Mouse (Mus musculus) hindbrain, embryonic 10.5 days (tissue): ENCODE results near the gene Ccdc57. TPM values are rescaled to one million over a fixed set of nuclear protein-coding genes. Genes with fewer than 3 reads are reported as not detected.
A peak's percentile ranks its signal among the peaks of the same experiment; 100 is the strongest.
"Not testable (repeated sequence)": the region's sequence is repeated elsewhere in the genome, so short reads cannot be mapped to it uniquely, and the experiment has no call there.

Source experiments
- DNase-seq: peaks from one replicate; pipeline ENCODE4 v3.0.0-alpha.2; 2017; ENCODE audit warnings: low spot score
- H3K27ac ChIP-seq: fragments of 300-500 bp; sonication (generic); 2 replicates; pipeline ENCODE4 v1.5.1; 2016; ENCODE audit warnings: mild to moderate bottlenecking, moderate library complexity
- H3K27me3 ChIP-seq: fragments of 300-500 bp; sonication (generic); 2 replicates; pipeline ENCODE4 v1.6.1; 2016; ENCODE audit warnings: mild to moderate bottlenecking; ENCODE audit not compliant: poor library complexity, insufficient read depth, severe bottlenecking
- H3K36me3 ChIP-seq: fragments of 300-500 bp; sonication (generic); 2 replicates; pipeline ENCODE4 v1.6.1; 2016; ENCODE audit warnings: mild to moderate bottlenecking, moderate library complexity
- H3K4me1 ChIP-seq: fragments of 300-500 bp; sonication (generic); replicated peaks from 2 replicates; pipeline ENCODE4 v1.6.1; 2016; ENCODE audit warnings: mild to moderate bottlenecking
- H3K4me3 ChIP-seq: fragments of 300-500 bp; sonication (generic); 2 replicates; pipeline ENCODE4 v1.5.1; 2016; ENCODE audit warnings: mild to moderate bottlenecking, moderate library complexity
- H3K9me3 ChIP-seq: fragments of 300-500 bp; sonication (generic); 2 replicates; pipeline ENCODE4 v1.6.1; 2016; ENCODE audit warnings: mild to moderate bottlenecking, moderate library complexity
- WGBS: fragments of 180-500 bp; shearing (Covaris S2); methylation state at CpG from one replicate; pipeline ENCODE4 v1.1.7; 2016; 5-methylcytosine and 5-hydroxymethylcytosine counted together
- polyA plus RNA-seq: library from polyadenylated mRNA; unstranded; fragments of >200 nt; fragmentation: Nextera tagmentation; extraction: Ambion mirVana; gene quantifications from 2 replicates; pipeline ENCODE4 v1.2.1, GENCODE M21; 2016

Ccdc57 gene
- polyA plus RNA-seq, 1 experiment from 2014 or later: 6.4 TPM

DNA sequence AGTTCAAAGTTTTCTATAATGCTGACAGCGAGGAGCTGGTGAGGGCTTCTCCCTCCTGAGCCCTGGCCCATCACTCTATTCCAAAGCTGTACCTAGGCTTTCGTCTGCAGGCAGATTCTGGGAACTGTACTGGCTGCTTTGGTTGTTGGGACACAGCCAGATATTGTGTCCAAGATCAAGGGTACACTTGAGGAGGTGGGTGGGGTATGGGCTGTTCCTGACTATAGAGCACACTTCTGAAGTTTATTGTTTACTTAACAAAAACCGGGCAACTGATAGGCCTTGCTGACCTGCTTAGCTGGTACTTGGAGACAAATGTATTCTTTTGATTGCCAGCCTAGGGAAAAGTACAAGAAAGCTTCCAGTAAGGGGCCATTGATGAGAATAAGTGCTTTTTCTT is 43.5 kb downstream of the Ccdc57 start:
- Histone ChIP-seq H3K4me1 (peaks cover 4% of the 10 kb centered on the region; the same call in 1 of the 2 replicates), H3K36me3 (peaks cover 82% of the 10 kb centered on the region), H3K4me3 (no peak overlapping the region), H3K27ac (no peak overlapping the region), H3K9me3 (peaks cover 11% of the 10 kb centered on the region), H3K27me3 (no peaks in the 10 kb centered on the region)
- DNase-seq: no peak
- 91% methylated on average over 3 of the region's 3 CpGs for WGBS

DNA sequence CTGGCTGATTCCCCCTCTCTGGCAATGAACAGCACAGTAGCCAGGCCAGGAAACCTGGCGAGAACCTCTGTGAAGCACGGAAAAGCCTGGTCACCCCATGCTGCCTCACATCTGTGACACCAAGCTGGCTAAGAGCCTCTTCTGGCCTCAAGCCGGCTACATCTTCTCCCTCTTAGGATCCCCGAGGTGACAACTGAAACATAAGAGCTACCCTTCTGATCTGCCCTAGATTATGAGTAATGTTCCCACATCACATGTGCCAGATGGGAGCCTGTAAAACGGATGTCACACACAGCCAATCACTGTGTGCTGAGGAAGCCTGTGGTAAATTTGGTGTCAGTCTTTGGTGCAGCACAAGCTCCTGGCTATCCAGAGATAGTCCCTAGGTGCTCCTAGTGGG is 44.0 kb downstream of the Ccdc57 start:
- DNase-seq: no peak
- no peak overlapping the region for H3K4me3 ChIP-seq
- 86% methylated on average over 5 of the region's 5 CpGs for WGBS
- H3K9me3 ChIP-seq: peaks cover 11% of the 10 kb centered on the region
- H3K27me3 ChIP-seq: no peaks in the 10 kb centered on the region
- peaks cover 82% of the 10 kb centered on the region for H3K36me3 ChIP-seq
- H3K27ac ChIP-seq: no peak overlapping the region
- H3K4me1 ChIP-seq: peaks cover 4% of the 10 kb centered on the region; the same call in 1 of the 2 replicates

DNA sequence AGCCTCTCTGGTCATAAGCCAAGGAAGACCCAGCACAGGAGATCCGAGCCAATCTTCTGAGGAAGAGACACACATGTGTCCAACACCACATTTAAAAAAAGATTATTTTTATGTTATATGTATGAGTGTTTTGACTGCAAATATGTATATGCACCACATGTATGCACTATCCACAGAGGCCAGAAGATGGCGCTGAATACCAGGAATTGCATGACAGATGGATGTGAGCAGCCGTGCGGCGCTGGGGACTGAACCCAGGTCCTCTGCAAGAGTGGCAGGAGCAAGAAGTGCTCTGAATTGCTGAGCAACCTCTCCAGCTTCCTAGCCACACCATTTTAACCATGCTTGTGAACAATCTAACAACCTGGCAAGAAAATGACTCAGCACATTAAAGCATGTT is 45.2 kb downstream of the Ccdc57 start:
- no peak for DNase-seq
- WGBS: 88% methylated on average over 5 of the region's 5 CpGs
- peaks cover 79% of the 10 kb centered on the region for H3K36me3 ChIP-seq

DNA sequence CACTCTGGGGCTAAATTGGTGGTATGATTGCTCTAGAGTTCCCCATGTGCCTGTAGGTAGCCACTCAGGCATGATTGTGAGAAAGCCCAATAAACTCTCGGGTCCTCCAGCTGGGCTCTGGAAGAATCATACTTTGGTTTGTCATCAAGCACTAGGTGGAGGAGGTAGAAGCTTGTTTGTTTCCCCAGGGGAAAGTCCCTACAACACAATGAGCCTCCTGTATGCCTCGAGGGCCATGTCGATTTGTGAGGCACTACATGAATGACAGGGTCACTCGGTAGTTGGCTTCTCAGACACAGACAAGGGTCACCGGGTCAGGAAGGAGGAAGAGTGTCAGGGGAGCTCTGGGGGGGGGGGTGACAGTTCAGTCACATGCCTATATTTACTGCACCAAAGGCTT is 46.2 kb downstream of the Ccdc57 start:
- Histone ChIP-seq H3K4me1 (peaks cover 4% of the 10 kb centered on the region; the same call in 1 of the 2 replicates), H3K9me3 (peaks cover 11% of the 10 kb centered on the region), H3K27me3 (no peaks in the 10 kb centered on the region), H3K36me3 (peaks cover 74% of the 10 kb centered on the region), H3K4me3 (no peak overlapping the region), H3K27ac (no peak overlapping the region)
- 44% methylated on average over 5 of the region's 5 CpGs for WGBS
- DNase-seq: peak; percentile 14

More for the DNA sequence above, 45.2 kb downstream of the Ccdc57 start:
- Histone ChIP-seq H3K4me3 (no peak overlapping the region), H3K27ac (no peak overlapping the region), H3K4me1 (peaks cover 4% of the 10 kb centered on the region; the same call in 1 of the 2 replicates), H3K9me3 (peaks cover 11% of the 10 kb centered on the region), H3K27me3 (no peaks in the 10 kb centered on the region)

DNA sequence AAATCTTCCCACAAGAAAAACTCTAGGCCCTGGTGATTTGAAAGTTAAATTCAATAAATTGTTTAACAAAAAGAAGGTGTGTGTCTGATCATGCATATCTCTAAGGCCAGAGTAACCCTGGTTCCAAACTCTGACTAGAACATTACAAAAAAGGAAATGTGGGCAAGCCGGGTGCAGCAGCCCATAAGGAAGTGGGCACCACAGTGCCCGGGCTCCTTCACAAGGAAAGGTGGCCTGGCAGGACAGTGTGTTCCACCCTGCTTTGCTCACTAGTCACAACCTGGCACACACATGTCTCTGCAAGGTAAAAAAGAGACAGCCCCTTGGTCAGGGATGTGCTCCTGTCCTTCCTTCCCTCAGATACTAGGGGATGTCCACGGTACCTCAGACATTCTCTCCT is 49.1 kb downstream of the Ccdc57 start:
- H3K36me3 ChIP-seq: peaks cover 76% of the 10 kb centered on the region
- no peaks in the 10 kb centered on the region for H3K27me3 ChIP-seq
- DNase-seq: no peak
- 93% methylated on average over 3 of the region's 3 CpGs for WGBS
- H3K4me3 ChIP-seq: no peak overlapping the region
- H3K27ac ChIP-seq: no peak overlapping the region
- peaks cover 4% of the 10 kb centered on the region; the same call in 1 of the 2 replicates for H3K4me1 ChIP-seq
- peaks cover 11% of the 10 kb centered on the region for H3K9me3 ChIP-seq

DNA sequence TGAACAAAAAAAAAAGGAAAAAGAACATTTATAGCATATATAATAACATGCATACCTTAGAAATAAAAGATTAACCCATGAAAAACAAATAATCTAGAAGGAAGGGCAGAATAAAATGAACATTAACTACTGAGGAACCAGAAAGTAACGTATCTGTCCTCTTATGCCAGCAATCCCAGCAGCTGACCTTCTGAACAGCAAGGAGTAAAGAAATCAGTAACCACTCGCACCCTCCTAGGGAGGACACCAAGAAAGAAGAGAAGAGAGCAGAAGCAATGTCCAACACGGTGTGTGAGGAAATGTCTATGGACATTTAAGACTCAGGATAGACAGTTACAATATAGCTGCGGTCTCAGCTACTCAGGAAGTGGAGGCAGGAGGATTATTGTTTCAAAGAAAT is 49.7 kb downstream of the Ccdc57 start:
- Histone ChIP-seq H3K36me3 (peaks cover 76% of the 10 kb centered on the region), H3K27ac (no peak overlapping the region), H3K9me3 (peaks cover 7% of the 10 kb centered on the region), H3K27me3 (no peaks in the 10 kb centered on the region), H3K4me1 (peaks cover 4% of the 10 kb centered on the region; the same call in 1 of the 2 replicates), H3K4me3 (no peak overlapping the region)
- WGBS: 94% methylated on average over 4 of the region's 4 CpGs
- no peak for DNase-seq

DNA sequence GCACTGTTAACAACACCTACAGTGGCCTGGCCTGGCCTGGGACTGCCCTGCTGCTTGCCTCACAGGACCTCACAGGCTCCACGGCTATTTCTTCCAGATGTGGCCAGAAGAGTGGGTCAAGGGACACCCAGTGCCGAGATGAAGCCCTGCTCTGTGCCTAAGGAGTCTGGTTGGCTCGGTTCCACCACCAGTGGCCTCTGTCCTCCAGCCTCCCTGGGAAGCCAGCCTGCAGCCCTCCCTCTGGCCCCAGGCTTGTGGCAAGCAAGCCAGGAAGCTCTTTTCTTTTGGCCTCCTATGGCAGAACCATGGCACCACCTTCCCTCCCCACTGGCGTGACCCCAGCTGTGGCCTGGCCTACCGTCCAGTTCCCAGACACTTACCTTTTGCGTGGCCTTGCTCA is 59.5 kb downstream of the Ccdc57 start:
- Histone ChIP-seq H3K9me3 (no peaks in the 10 kb centered on the region), H3K4me3 (no peak overlapping the region), H3K36me3 (peaks cover 31% of the 10 kb centered on the region), H3K27ac (no peak overlapping the region), H3K4me1 (no peaks in the 10 kb centered on the region), H3K27me3 (no peaks in the 10 kb centered on the region)
- peak; percentile 12 for DNase-seq
- WGBS: 74% methylated on average over 6 of the region's 6 CpGs

DNA sequence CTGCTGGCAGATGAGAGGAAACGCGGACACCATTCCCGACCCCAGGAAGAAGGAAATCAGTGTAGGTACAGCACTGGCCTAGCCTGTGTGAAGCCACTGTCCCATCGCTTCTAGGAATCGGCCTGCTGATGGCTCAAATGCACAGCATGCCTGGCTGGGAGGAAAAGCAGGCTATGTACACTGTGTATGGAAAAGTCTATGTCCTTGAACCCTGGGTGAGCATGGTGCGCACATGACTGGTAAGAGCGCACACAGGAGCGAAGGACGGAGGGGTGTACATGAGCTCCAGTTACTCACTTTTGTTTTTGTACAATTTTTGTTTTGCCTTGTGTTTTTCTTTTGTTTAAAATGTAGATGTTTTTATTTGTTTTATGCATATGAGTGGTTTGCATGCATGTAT is 61.2 kb downstream of the Ccdc57 start:
- Histone ChIP-seq H3K4me3 (no peak overlapping the region), H3K27ac (no peak overlapping the region), H3K4me1 (no peaks in the 10 kb centered on the region), H3K36me3 (peaks cover 23% of the 10 kb centered on the region), H3K27me3 (no peaks in the 10 kb centered on the region), H3K9me3 (no peaks in the 10 kb centered on the region)
- WGBS: 94% methylated on average over 9 of the region's 9 CpGs
- DNase-seq: no peak

DNA sequence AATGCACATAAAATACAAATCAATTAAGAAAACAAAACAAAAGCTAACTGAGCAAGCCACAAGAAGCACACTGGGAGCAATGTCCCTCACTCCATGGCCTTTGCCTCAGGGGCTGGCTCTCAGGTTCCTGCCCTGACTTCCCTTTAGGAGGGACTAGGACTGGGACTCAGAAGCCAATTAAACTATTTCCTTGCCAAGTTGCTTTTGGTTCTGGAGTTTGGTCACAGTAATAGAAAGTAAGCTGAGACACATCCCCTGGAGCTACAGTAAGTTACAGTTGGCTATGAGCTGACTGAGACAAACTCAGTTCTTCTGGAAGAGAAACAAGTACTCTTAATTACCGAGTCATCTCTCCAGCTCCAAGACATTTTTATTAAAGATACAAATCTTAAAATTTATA is 66.9 kb downstream of the Ccdc57 start:
- Histone ChIP-seq H3K27me3 (no peaks in the 10 kb centered on the region), H3K4me3 (no peak overlapping the region), H3K36me3 (peaks cover 40% of the 10 kb centered on the region), H3K9me3 (no peaks in the 10 kb centered on the region), H3K27ac (no peak overlapping the region), H3K4me1 (no peaks in the 10 kb centered on the region)
- 96% methylated on average over 1 of the region's 1 CpGs for WGBS
- DNase-seq: no peak

DNA sequence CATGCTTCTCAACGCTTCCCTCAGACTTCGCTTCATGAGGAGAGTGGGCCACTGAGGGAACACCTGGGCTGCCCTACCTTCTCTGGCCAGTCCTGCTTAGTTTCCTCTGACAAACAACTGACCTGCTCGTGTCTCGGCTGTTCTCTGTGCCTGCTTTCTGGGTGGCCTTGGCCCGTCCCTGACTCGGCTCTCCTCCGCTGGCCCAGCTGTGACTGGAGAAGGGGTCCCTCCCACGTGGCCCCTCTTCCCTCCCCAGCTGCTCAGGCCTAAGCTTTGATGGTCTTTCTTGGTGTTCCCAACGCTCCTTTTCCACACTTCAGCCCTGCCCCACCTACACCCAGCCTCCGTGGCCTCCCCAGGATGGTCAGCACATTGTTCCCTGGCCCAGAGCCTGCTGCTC is 69.9 kb downstream of the Ccdc57 start:
- Histone ChIP-seq H3K36me3 (peaks cover 69% of the 10 kb centered on the region), H3K4me3 (no peak overlapping the region), H3K4me1 (no peaks in the 10 kb centered on the region), H3K27me3 (no peaks in the 10 kb centered on the region), H3K9me3 (no peaks in the 10 kb centered on the region), H3K27ac (no peak overlapping the region)
- DNase-seq: no peak
- WGBS: 81% methylated on average over 10 of the region's 10 CpGs

DNA sequence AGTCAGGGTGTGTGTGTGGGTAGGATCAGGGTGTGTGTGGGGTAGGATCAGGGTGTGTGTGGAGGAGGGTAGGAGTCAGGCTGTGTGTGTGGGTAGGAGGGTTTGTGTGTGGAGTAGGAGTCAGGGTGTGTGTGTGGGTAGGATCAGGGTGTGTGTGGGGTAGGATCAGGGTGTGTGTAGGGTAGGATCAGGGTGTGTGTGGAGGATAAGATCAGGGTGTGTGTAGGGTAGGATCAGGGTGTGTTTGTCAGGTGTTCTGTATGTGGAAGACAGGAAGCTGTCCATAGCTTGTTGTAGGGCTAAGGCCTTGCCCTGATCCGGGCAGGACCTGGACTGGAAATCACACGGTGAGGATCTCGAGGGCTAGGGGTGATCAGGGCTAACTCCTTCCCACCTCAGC is 76.7 kb downstream of the Ccdc57 start:
- WGBS: 98% methylated on average over 3 of the region's 3 CpGs
- not testable (repeated sequence) for DNase-seq, H3K9me3 ChIP-seq, H3K4me3 ChIP-seq, H3K27ac ChIP-seq, H3K27me3 ChIP-seq
- Histone ChIP-seq H3K36me3 (peaks cover 57% of the 10 kb centered on the region), H3K4me1 (peaks cover 16% of the 10 kb centered on the region)

DNA sequence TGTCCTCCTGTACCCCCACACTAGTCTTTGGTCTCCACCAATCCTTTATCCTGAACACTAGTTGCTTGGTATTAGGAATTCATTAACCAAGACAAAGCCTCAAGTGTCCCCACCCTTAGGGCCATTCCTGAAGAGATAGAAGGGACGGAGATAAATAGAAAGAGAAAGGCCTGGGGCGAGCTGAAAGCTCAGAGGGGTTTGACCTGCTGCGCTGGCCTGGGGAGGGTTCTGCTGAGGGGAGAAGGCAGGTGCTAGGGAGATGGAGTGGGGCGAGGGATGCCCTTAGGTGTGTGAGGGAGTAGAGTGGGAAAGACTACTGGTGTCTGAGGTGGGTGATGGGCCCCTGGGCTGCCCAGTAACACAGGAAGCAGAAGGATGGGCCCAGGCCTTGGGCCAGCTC is 78.9 kb downstream of the Ccdc57 start:
- WGBS: 70% methylated on average over 4 of the region's 4 CpGs
- Histone ChIP-seq H3K4me1 (peaks cover 16% of the 10 kb centered on the region), H3K27ac (no peak overlapping the region), H3K27me3 (no peaks in the 10 kb centered on the region), H3K4me3 (no peak overlapping the region), H3K9me3 (no peaks in the 10 kb centered on the region), H3K36me3 (peaks cover 37% of the 10 kb centered on the region)
- DNase-seq: no peak

DNA sequence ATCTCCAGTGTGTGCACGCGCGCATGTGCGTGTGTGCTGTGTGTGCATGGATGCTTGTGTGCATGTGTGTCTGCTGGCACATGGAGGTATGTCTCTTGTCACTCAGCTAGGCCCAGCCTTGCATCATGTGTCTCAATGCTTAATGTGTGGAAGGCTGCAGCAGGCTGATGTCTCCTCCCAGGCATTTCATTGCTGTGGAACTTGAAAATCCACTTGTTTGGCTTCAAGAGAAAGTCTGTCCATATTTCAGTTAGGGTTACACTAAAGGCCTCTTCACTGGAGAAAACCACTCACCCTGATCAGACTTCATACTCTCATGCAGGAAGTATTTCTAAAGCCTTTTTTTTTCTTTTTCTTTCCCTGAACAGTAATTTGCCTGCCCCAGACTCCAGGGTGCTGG is 79.5 kb downstream of the Ccdc57 start:
- H3K27me3 ChIP-seq: no peaks in the 10 kb centered on the region

More for the DNA sequence above, 79.5 kb downstream of the Ccdc57 start:
- H3K9me3 ChIP-seq: no peaks in the 10 kb centered on the region
- DNase-seq: no peak
- H3K27ac ChIP-seq: no peak overlapping the region
- no peak overlapping the region for H3K4me3 ChIP-seq
- peaks cover 30% of the 10 kb centered on the region for H3K36me3 ChIP-seq
- peaks cover 16% of the 10 kb centered on the region for H3K4me1 ChIP-seq
- 98% methylated on average over 4 of the region's 4 CpGs for WGBS
